Mouse (Mus musculus): ENCODE data around the gene Slc9c1.

Slc9c1 gene

GRCm38 (mm10) chr16:45625342-45625741 is 90.2 kb downstream of the Slc9c1 start:
- DNase-seq (ENCODE audit: low spot score) = no peak

- no peak for DNase-seq (ENCODE audit: low spot score)
These were observed 94.5 kb downstream of the Slc9c1 start for GRCm38 (mm10) chr16:45629497-45630105.

GRCm38 (mm10) chr16:45630347-45630960 is 95.3 kb downstream of the Slc9c1 start:
- DNase-seq (ENCODE audit: low spot score) = peak; percentile 66

- DNase-seq (ENCODE audit: low spot score) = no peak
These were observed 97.3 kb downstream of the Slc9c1 start for GRCm38 (mm10) chr16:45632420-45632819.

GRCm38 (mm10) chr16:45635826-45636225 is 100.7 kb downstream of the Slc9c1 start:
- no peak for DNase-seq (ENCODE audit: low spot score)

GRCm38 (mm10) chr16:45640070-45640762 is 105.1 kb downstream of the Slc9c1 start:
- no peak for DNase-seq (ENCODE audit: low spot score)

GRCm38 (mm10) chr16:45641301-45641700 is 106.2 kb downstream of the Slc9c1 start:
- DNase-seq (ENCODE audit: low spot score) = no peak

GRCm38 (mm10) chr16:45643944-45644343 is 108.8 kb downstream of the Slc9c1 start:
- DNase-seq (ENCODE audit: low spot score) = no peak

- DNase-seq (ENCODE audit: low spot score) = no peak
These were observed 109.3 kb downstream of the Slc9c1 start for GRCm38 (mm10) chr16:45644380-45644779.

GRCm38 (mm10) chr16:45651497-45651896 is 116.4 kb downstream of the Slc9c1 start:
- no peak for DNase-seq (ENCODE audit: low spot score)

- no peak for DNase-seq (ENCODE audit: low spot score)
These were observed 118.2 kb downstream of the Slc9c1 start for GRCm38 (mm10) chr16:45653009-45653933.

- DNase-seq (ENCODE audit: low spot score) = no peak
These were observed 118.8 kb downstream of the Slc9c1 start, which contains the start of gene BC016579 for GRCm38 (mm10) chr16:45653934-45654332. TSS of gene BC016579 (minus strand) at chr16:45654068.

- no peak for DNase-seq (ENCODE audit: low spot score)
These were observed 119.4 kb downstream of the Slc9c1 start for GRCm38 (mm10) chr16:45654465-45654864.
